Mouse (Mus musculus) liver, embryonic 15.5 days (tissue): ENCODE data around the gene Gas2l1. TPM values are rescaled to one million over a fixed set of nuclear protein-coding genes. Genes with fewer than 3 reads are reported as not detected.

Experiments
- ATAC-seq: fragments of 200-750 bp; cut with Nextera tagmentation; 2 replicates; pipeline ENCODE4 v1.8.0; 2017; ENCODE audit warnings: moderate number of reproducible peaks, mild to moderate bottlenecking, moderate library complexity; ENCODE audit not compliant: insufficient read depth
- H3K27ac ChIP-seq: fragments of 300-500 bp; sonication (generic); replicated peaks from 2 replicates; pipeline ENCODE4 v1.5.1; 2015; ENCODE audit warnings: mild to moderate bottlenecking, inconsistent platforms
- H3K27me3 ChIP-seq: fragments of 300-500 bp; sonication (generic); 2 replicates; pipeline ENCODE4 v1.6.1; 2015; ENCODE audit warnings: mild to moderate bottlenecking, inconsistent platforms
- H3K36me3 ChIP-seq: fragments of 300-500 bp; sonication (generic); replicated peaks from 2 replicates; pipeline ENCODE4 v1.6.1; 2015; ENCODE audit warnings: moderate library complexity, mild to moderate bottlenecking, inconsistent platforms
- H3K4me1 ChIP-seq: fragments of 300-500 bp; sonication (generic); replicated peaks from 2 replicates; pipeline ENCODE4 v1.6.1; 2015; ENCODE audit warnings: inconsistent platforms
- H3K4me2 ChIP-seq: fragments of 300-500 bp; sonication (generic); 2 replicates; pipeline ENCODE4 v1.6.1; 2015; ENCODE audit warnings: moderate library complexity, mild to moderate bottlenecking, inconsistent platforms
- H3K4me3 ChIP-seq: fragments of 300-500 bp; sonication (generic); replicated peaks from 2 replicates; pipeline ENCODE4 v1.5.1; 2015; ENCODE audit warnings: mild to moderate bottlenecking, inconsistent platforms
- H3K9ac ChIP-seq: fragments of 300-500 bp; sonication (generic); 2 replicates; pipeline ENCODE4 v1.6.1; 2015; ENCODE audit warnings: moderate library complexity, mild to moderate bottlenecking, inconsistent platforms
- H3K9me3 ChIP-seq: fragments of 300-500 bp; sonication (generic); replicated peaks from 2 replicates; pipeline ENCODE4 v1.6.1; 2016; ENCODE audit warnings: inconsistent platforms
- WGBS: fragments of 180-500 bp; shearing (Covaris S2); methylation state at CpG from one replicate; pipeline ENCODE4 v1.1.7; 2015; ENCODE audit warnings: mixed read lengths; ENCODE audit not compliant: insufficient replicate concordance; 5-methylcytosine and 5-hydroxymethylcytosine counted together
- polyA plus RNA-seq: library from polyadenylated mRNA; unstranded; fragments of >200 nt; fragmentation: Nextera tagmentation; extraction: Ambion mirVana; gene quantifications from 2 replicates; pipeline ENCODE4 v1.2.1, GENCODE M21; 2015

Gas2l1 gene
- polyA plus RNA-seq, 1 experiment from 2014 or later, result 12.1 TPM

DNA sequence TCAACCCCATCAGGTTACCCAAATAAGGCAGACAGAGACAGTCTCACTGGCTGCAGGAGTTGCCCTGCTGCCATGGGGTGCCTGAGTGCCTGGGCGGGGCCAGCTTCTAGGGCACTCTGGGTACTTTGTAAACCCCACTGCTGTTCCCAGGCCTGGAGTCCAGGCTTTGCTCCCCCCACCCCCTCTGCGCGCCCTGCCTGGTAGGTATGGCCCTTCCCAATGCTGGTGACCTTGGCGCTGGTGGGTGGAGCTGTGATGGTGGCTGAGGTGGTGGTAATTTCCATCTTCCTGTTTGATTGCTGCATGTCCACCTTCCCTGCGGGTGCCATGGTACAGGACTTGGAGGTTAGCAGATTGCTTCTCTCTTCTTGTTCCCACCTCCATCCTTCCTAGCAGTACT, 24.5 kb downstream of the Gas2l1 start:
- no peak overlapping the region for H3K9ac ChIP-seq
- H3K4me3 ChIP-seq, result no peak overlapping the region
- H3K4me2 ChIP-seq, result no peak overlapping the region
- H3K4me1 ChIP-seq, result no peaks in the 10 kb centered on the region
- no peaks in the 10 kb centered on the region for H3K27me3 ChIP-seq
- H3K36me3 ChIP-seq, result peaks cover 75% of the 10 kb centered on the region
- WGBS, result 85% methylated on average over 5 of the region's 5 CpGs
- H3K9me3 ChIP-seq, result no peaks in the 10 kb centered on the region
- no peak for ATAC-seq
- no peak overlapping the region for H3K27ac ChIP-seq

- Histone ChIP-seq H3K27me3 (no peaks in the 10 kb centered on the region), H3K4me2 (no peak overlapping the region), H3K4me3 (no peak overlapping the region), H3K4me1 (no peaks in the 10 kb centered on the region), H3K36me3 (peaks cover 100% of the 10 kb centered on the region), H3K9ac (no peak overlapping the region), H3K27ac (no peak overlapping the region), H3K9me3 (no peaks in the 10 kb centered on the region)
- 83% methylated on average over 8 of the region's 8 CpGs for WGBS
- ATAC-seq, result no peak
Measured at GRCm38 (mm10) chr11:5037146-5037854, 27.8 kb downstream of the Gas2l1 start.

GRCm38 (mm10) chr11:5035421-5035820, 29.7 kb downstream of the Gas2l1 start:
- ATAC-seq, result no peak

DNA sequence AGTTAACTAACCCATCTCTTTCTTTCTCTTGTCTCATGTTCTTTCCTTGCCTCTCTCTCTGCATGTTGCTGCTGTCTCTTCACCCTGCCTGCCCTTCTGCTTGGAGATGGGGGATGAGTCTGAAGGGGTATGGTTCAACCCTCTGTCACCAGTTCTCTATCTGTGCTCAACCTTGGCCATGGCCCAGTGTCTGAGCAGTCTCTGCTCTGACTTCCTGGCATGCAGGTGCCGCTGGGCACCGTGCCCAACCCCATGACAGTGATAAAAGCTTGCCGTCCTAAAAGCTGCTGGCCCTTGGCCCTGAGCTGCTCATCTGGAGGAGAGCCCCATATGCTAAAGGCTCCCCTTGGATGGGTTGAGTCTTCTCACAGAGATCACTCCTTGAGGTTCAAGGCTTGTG, 32.0 kb downstream of the Gas2l1 start:
- 74% methylated on average over 3 of the region's 3 CpGs for WGBS
- Histone ChIP-seq H3K36me3 (peaks cover 100% of the 10 kb centered on the region), H3K4me3 (no peak overlapping the region), H3K9me3 (no peaks in the 10 kb centered on the region), H3K4me1 (no peaks in the 10 kb centered on the region), H3K9ac (no peak overlapping the region), H3K27me3 (no peaks in the 10 kb centered on the region), H3K4me2 (no peak overlapping the region), H3K27ac (no peak overlapping the region)
- ATAC-seq, result no peak

More at GRCm38 (mm10) chr11:5035421-5035820, 29.7 kb downstream of the Gas2l1 start:
- peaks cover 100% of the 10 kb centered on the region for H3K36me3 ChIP-seq
- H3K4me3 ChIP-seq, result no peak overlapping the region
- no peaks in the 10 kb centered on the region for H3K4me1 ChIP-seq
- 84% methylated on average over 4 of the region's 4 CpGs for WGBS
- H3K27ac ChIP-seq, result no peak overlapping the region
- H3K27me3 ChIP-seq, result no peaks in the 10 kb centered on the region
- H3K9me3 ChIP-seq, result no peaks in the 10 kb centered on the region
- H3K9ac ChIP-seq, result no peak overlapping the region
- H3K4me2 ChIP-seq, result no peak overlapping the region

GRCm38 (mm10) chr11:5032706-5033105, 32.4 kb downstream of the Gas2l1 start:
- Histone ChIP-seq H3K4me2 (no peak overlapping the region), H3K36me3 (peaks cover 100% of the 10 kb centered on the region), H3K27ac (no peak overlapping the region), H3K9ac (no peak overlapping the region), H3K9me3 (no peaks in the 10 kb centered on the region), H3K4me1 (no peaks in the 10 kb centered on the region), H3K4me3 (no peak overlapping the region), H3K27me3 (no peaks in the 10 kb centered on the region)
- WGBS, result 87% methylated on average over 10 of the region's 10 CpGs
- ATAC-seq, result no peak

DNA sequence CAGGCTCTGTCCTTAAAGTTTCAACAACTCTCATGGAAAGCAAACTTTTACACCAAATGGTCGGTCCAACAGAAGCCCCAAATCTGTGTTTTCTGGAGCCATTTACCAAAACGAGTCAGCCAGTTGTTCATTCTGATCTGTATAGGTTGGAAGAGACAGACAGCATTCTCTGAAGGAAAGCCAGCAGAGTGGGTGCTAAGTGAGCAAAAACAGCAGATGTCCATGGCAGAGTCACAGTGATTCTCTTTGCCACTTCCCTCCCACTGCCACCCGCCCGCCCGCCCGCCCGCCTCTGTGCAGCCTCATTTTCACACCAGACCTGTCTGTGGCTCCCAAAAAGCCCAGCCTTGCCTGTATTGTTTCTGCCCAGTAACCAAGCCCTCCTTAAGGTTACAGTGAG, 36.9 kb downstream of the Gas2l1 start:
- Histone ChIP-seq H3K9ac (no peak overlapping the region), H3K4me1 (no peaks in the 10 kb centered on the region), H3K36me3 (peaks cover 100% of the 10 kb centered on the region), H3K27ac (no peak overlapping the region), H3K9me3 (no peaks in the 10 kb centered on the region), H3K4me2 (no peak overlapping the region), H3K4me3 (no peak overlapping the region), H3K27me3 (no peaks in the 10 kb centered on the region)
- ATAC-seq, result no peak
- WGBS, result 91% methylated on average over 7 of the region's 7 CpGs

- Histone ChIP-seq H3K27me3 (no peaks in the 10 kb centered on the region), H3K36me3 (peaks cover 93% of the 10 kb centered on the region), H3K9ac (no peak overlapping the region), H3K4me1 (no peaks in the 10 kb centered on the region), H3K4me2 (no peak overlapping the region), H3K9me3 (no peaks in the 10 kb centered on the region), H3K4me3 (no peak overlapping the region), H3K27ac (no peak overlapping the region)
- ATAC-seq, result no peak
- 88% methylated on average over 1 of the region's 1 CpGs for WGBS
Measured at GRCm38 (mm10) chr11:5025108-5025507, 40.0 kb downstream of the Gas2l1 start.

GRCm38 (mm10) chr11:5017506-5017905, 47.6 kb downstream of the Gas2l1 start:
- no peak overlapping the region for H3K4me2 ChIP-seq
- H3K27me3 ChIP-seq, result no peaks in the 10 kb centered on the region
- ATAC-seq, result no peak
- no peak overlapping the region for H3K9ac ChIP-seq
- WGBS, result 69% methylated on average over 6 of the region's 6 CpGs
- no peaks in the 10 kb centered on the region for H3K9me3 ChIP-seq
- H3K36me3 ChIP-seq, result peaks cover 91% of the 10 kb centered on the region
- H3K4me3 ChIP-seq, result no peak overlapping the region
- H3K27ac ChIP-seq, result no peak overlapping the region
- peaks cover 6% of the 10 kb centered on the region for H3K4me1 ChIP-seq

DNA sequence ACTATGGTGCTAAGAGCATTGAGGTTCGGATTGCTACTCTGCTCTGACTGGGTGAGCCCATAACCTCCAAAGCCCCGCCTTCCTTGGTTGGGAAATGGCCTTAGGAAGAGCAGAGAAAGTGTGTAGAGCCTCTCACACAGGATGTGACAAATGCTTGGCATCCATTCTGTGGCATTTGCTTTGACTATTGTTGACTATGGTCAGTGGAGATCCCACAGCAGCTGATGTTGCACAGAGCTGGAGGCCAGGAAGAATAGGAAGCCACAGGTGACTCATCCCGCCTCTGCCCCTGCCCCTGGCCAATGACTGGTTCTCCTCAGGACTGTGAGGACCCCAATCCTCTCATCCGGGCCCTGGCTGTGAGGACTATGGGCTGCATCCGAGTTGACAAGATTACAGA, 48.8 kb downstream of the Gas2l1 start:
- Histone ChIP-seq H3K36me3 (peaks cover 94% of the 10 kb centered on the region), H3K4me2 (no peak overlapping the region), H3K4me1 (peaks cover 18% of the 10 kb centered on the region), H3K9ac (no peak overlapping the region), H3K27me3 (no peaks in the 10 kb centered on the region), H3K27ac (no peak overlapping the region), H3K9me3 (no peaks in the 10 kb centered on the region), H3K4me3 (no peak overlapping the region)
- WGBS, result 76% methylated on average over 5 of the region's 5 CpGs
- ATAC-seq, result no peak

GRCm38 (mm10) chr11:5015720-5016119, 49.4 kb downstream of the Gas2l1 start:
- no peak overlapping the region for H3K4me2 ChIP-seq
- H3K9ac ChIP-seq, result no peak overlapping the region
- ATAC-seq, result no peak
- H3K27me3 ChIP-seq, result no peaks in the 10 kb centered on the region
- H3K4me1 ChIP-seq, result peaks cover 21% of the 10 kb centered on the region
- H3K4me3 ChIP-seq, result no peak overlapping the region
- 65% methylated on average over 2 of the region's 2 CpGs for WGBS
- H3K9me3 ChIP-seq, result no peaks in the 10 kb centered on the region
- no peak overlapping the region for H3K27ac ChIP-seq
- H3K36me3 ChIP-seq, result peaks cover 94% of the 10 kb centered on the region

GRCm38 (mm10) chr11:5012213-5012715, 52.9 kb downstream of the Gas2l1 start:
- H3K27ac ChIP-seq, result peak overlapping the region; percentile 64
- no peaks in the 10 kb centered on the region for H3K27me3 ChIP-seq
- H3K4me1 ChIP-seq, result peaks cover 55% of the 10 kb centered on the region
- 65% methylated on average over 5 of the region's 5 CpGs for WGBS
- ATAC-seq, result no peak
- peaks cover 65% of the 10 kb centered on the region for H3K36me3 ChIP-seq
- no peak overlapping the region for H3K4me2 ChIP-seq
- no peaks in the 10 kb centered on the region for H3K9me3 ChIP-seq
- no peak overlapping the region for H3K4me3 ChIP-seq
- H3K9ac ChIP-seq, result no peak overlapping the region

- H3K27ac ChIP-seq, result peak overlapping the region; percentile 64
- peaks cover 57% of the 10 kb centered on the region for H3K36me3 ChIP-seq
- H3K9ac ChIP-seq, result 0 out of 2 replicates have a peak overlapping the region, but pooled peaks have one; percentile 19
- no peaks in the 10 kb centered on the region for H3K27me3 ChIP-seq
- H3K4me1 ChIP-seq, result peaks cover 62% of the 10 kb centered on the region
- H3K4me2 ChIP-seq, result no peak overlapping the region
- H3K9me3 ChIP-seq, result no peaks in the 10 kb centered on the region
- no peak overlapping the region for H3K4me3 ChIP-seq
- no peak for ATAC-seq
- WGBS, result 73% methylated on average over 1 of the region's 1 CpGs
Measured at GRCm38 (mm10) chr11:5011480-5011879, 53.6 kb downstream of the Gas2l1 start.
